Mouse (Mus musculus) liver, embryonic 14.5 days (tissue): Measurements from ENCODE around the gene Slc25a36. TPM values are rescaled to one million over a fixed set of nuclear protein-coding genes. Genes with fewer than 3 reads are reported as not detected.

Source experiments
- ATAC-seq: fragments of 200-750 bp; cut with Nextera tagmentation; 2 replicates; pipeline ENCODE4 v1.8.0; 2017; ENCODE audit warnings: moderate number of reproducible peaks, mild to moderate bottlenecking, moderate library complexity; ENCODE audit not compliant: insufficient read depth
- DNase-seq, 3 experiments: peaks; one replicate each; pipeline ENCODE4 v3.0.0-alpha.2; 2012 to 2013; ENCODE audit warnings: low read depth in 3 of 3, low spot score in 3 of 3
- H3K27ac ChIP-seq: fragments of 300-500 bp; sonication (generic); 2 replicates; pipeline ENCODE4 v1.5.1; 2014; ENCODE audit warnings: moderate library complexity, mild to moderate bottlenecking, control low read depth, inconsistent platforms
- H3K27me3 ChIP-seq: fragments of 300-500 bp; sonication (generic); 2 replicates; pipeline ENCODE4 v1.6.1; 2014; ENCODE audit warnings: mild to moderate bottlenecking, low read length, moderate library complexity; ENCODE audit not compliant: control insufficient read depth, insufficient read depth
- H3K36me3 ChIP-seq: fragments of 300-500 bp; sonication (generic); replicated peaks from 2 replicates; pipeline ENCODE4 v1.6.1; 2014; ENCODE audit warnings: low read depth; ENCODE audit not compliant: control insufficient read depth, insufficient read depth
- H3K4me1 ChIP-seq, 2 experiments: fragments of 200-500 bp in 1 of 2; fragments of 300-500 bp in 1 of 2; sonication (generic) in 1 of 2; replicated peaks; 2 replicates each; pipeline ENCODE4 v1.6.1; 2012 to 2014; ENCODE audit warnings: antibody characterized with exemption in 1 of 2, inconsistent platforms in 1 of 2, low read length in 1 of 2; ENCODE audit not compliant: control insufficient read depth in 2 of 2, insufficient read depth in 2 of 2
- H3K4me2 ChIP-seq: fragments of 300-500 bp; sonication (generic); 2 replicates; pipeline ENCODE4 v1.6.1; 2014; ENCODE audit warnings: low read depth, mild to moderate bottlenecking, control low read depth, moderate library complexity
- H3K4me3 ChIP-seq, 2 experiments: fragments of 200-500 bp in 1 of 2; fragments of 300-500 bp in 1 of 2; sonication (generic) in 1 of 2; 2 replicates each; pipeline ENCODE4 v1.5.1; 2012 to 2014; ENCODE audit warnings: low read depth in 2 of 2, low read length in 2 of 2, mild to moderate bottlenecking in 2 of 2, control low read depth in 1 of 2, inconsistent platforms in 1 of 2, moderate library complexity in 1 of 2; ENCODE audit not compliant: insufficient read depth in 1 of 2
- H3K9ac ChIP-seq: fragments of 300-500 bp; sonication (generic); replicated peaks from 2 replicates; pipeline ENCODE4 v1.6.1; 2014; ENCODE audit warnings: mild to moderate bottlenecking, control low read depth, moderate library complexity
- H3K9me3 ChIP-seq: fragments of 300-500 bp; sonication (generic); 2 replicates; pipeline ENCODE4 v1.6.1; 2016; ENCODE audit warnings: low read length, mixed read lengths; ENCODE audit not compliant: control insufficient read depth
- CTCF ChIP-seq: IDR thresholded peaks from 2 replicates; pipeline ENCODE4 v1.5.1; 2016; ENCODE audit warnings: antibody characterized with exemption, low read depth, control low read depth
- EP300 ChIP-seq: IDR thresholded peaks from 2 replicates; pipeline ENCODE4 v1.6.1; 2016; ENCODE audit warnings: antibody characterized with exemption, low read depth
- WGBS: fragments of 180-500 bp; shearing (Covaris S2); extraction: QIAGEN DNeasy Blood & Tissue Kit; methylation state at CpG from one replicate; pipeline ENCODE4 v1.1.7; 2014; ENCODE audit not compliant: insufficient replicate concordance; 5-methylcytosine and 5-hydroxymethylcytosine counted together
- polyA plus RNA-seq, 2 experiments: library from polyadenylated mRNA; depleted of rRNA in 1 of 2; stranded (reverse) in 1 of 2; unstranded in 1 of 2; fragments of >200 nt; fragmentation: Nextera tagmentation in 1 of 2; extraction: Ambion mirVana in 1 of 2; gene quantifications; 2 replicates each; pipeline versions ENCODE4 v1.2.1 to v1.2.3; 2012 to 2014

The Slc25a36 gene
- polyA plus RNA-seq, 2 experiments: 6.6 to 8.1 TPM

DNA sequence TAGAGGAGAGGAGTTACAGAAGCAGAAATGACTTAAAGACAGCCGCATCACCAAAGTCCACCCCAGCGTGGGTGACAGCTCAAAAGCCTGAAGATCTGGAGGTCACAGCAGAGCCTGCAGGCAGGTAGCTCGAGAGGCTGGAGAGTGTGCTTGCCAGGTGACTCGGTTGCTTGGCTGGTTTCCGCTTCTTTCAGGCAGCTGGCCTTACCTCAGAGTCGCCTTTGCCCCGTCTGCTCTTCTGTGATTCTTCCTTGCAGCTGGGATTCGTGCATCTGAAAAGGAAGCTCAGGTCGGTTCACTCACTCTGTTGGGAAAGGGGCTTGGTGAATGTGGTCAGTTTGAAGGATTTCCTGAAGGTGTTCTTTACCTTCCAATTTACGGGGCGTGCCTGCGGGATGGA lies 83.6 kb downstream of the Slc25a36 start:
- no peak for DNase-seq
- no peaks in the 10 kb centered on the region for H3K27me3 ChIP-seq

DNA sequence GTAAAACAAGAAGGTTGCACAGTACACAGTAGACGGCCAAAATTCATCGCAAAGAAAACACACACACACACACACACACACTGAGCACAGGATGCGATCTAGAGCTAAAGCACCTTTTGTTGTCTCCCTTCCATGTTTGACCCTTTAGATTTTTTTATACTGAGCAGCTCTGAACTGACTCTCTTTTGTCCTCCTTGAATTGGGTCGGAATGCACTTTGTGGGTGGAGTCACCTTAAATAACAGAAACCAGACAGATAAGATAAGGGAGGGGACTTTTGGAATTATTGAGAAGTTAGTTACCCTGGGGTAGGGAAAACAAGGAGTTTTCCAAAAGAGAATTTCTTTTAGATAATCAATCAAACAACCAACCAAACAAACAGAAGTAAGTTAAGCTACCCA lies 85.0 kb downstream of the Slc25a36 start:
- WGBS: 65% methylated on average over 4 of the region's 4 CpGs

More for the DNA sequence above, 83.6 kb downstream of the Slc25a36 start:
- no peak overlapping the region for H3K9ac ChIP-seq
- H3K36me3 ChIP-seq: no peaks in the 10 kb centered on the region
- TF ChIP-seq EP300 (no peak), CTCF (no peak)
- WGBS: 52% methylated on average over 12 of the region's 12 CpGs
- no peaks in the 10 kb centered on the region for H3K4me1 ChIP-seq
- H3K4me2 ChIP-seq: no peak overlapping the region
- no peak overlapping the region for H3K4me3 ChIP-seq
- ATAC-seq: no peak
- no peaks in the 10 kb centered on the region for H3K9me3 ChIP-seq
- H3K27ac ChIP-seq: no peak overlapping the region

More for the DNA sequence above, 85.0 kb downstream of the Slc25a36 start:
- H3K36me3 ChIP-seq: no peaks in the 10 kb centered on the region
- no peaks in the 10 kb centered on the region for H3K27me3 ChIP-seq
- DNase-seq (no peak), ATAC-seq (no peak)
- no peak overlapping the region for H3K27ac ChIP-seq
- no peaks in the 10 kb centered on the region for H3K9me3 ChIP-seq
- H3K4me3 ChIP-seq: no peak overlapping the region
- H3K9ac ChIP-seq: no peak overlapping the region
- H3K4me1 ChIP-seq: 0 out of 4 replicates have a peak, but pooled peaks cover 0 to 2% of the 10 kb centered on the region in 2 experiments
- no peak overlapping the region for H3K4me2 ChIP-seq
- TF ChIP-seq EP300: no peak
- TF ChIP-seq CTCF: no peak

Other genes with a start within 250 kb of the Slc25a36 start
- 1.3 and 1.4 TPM in 2 replicates for gene Pxylp1, start 218.5 kb downstream of the Slc25a36 start, polyA plus RNA-seq (2012; rRNA removed)
- 3.0 and 3.5 TPM in 2 replicates for gene Pxylp1, start 218.5 kb downstream of the Slc25a36 start, polyA plus RNA-seq (2014; fragmentation: Nextera tagmentation; extraction: Ambion mirVana)
- gene Spsb4, start 92.3 kb downstream of the Slc25a36 start, polyA plus RNA-seq (2012; rRNA removed): 0.31 TPM in 2 replicates
- gene Spsb4, start 92.3 kb downstream of the Slc25a36 start, polyA plus RNA-seq (2014; fragmentation: Nextera tagmentation; extraction: Ambion mirVana): 0.37 and 0.42 TPM in 2 replicates